Mouse (Mus musculus): ENCODE results near the gene Accs. TPM values are rescaled to one million over a fixed set of nuclear protein-coding genes. Genes with fewer than 3 reads are reported as not detected.

The Accs gene
- total and polyA plus RNA-seq, 3 experiments = 4.1 to 10.7 (median 4.5) TPM

- intact Hi-C loops (cut with DNase I) = no loop called here
- no peaks in the 10 kb centered on the region for H3K4me1 ChIP-seq (ENCODE audit: control insufficient read depth, insufficient read depth, low read length)
- H3K4me3 ChIP-seq = no peak within 1 kb of the TSS
- H3K36me3 ChIP-seq (ENCODE audit: control insufficient read depth, insufficient read depth, low read length) = no peaks in the 10 kb centered on the region
- H3K27ac ChIP-seq = no peak within 1 kb of the TSS
- TF ChIP-seq POLR2A (IDR thresholded peaks at IDR 0.05; ENCODE audit: insufficient read depth, low read depth, low read length) = no peak
- no peak for TF ChIP-seq CTCF (IDR thresholded peaks at IDR 0.05)
- TF ChIP-seq EP300 (IDR thresholded peaks at IDR 0.05; ENCODE audit: insufficient read depth, low read depth, low read length) = no peak
- WGBS = 62% methylated on average over 7 of the region's 7 CpGs
- H3K27me3 ChIP-seq (ENCODE audit: control insufficient read depth, insufficient read depth, low read length) = no peaks in the 10 kb centered on the region; the same call in 1 of the 2 replicates
- DNase-seq = no peak
- no peak within 1 kb of the TSS for H3K9ac ChIP-seq (ENCODE audit: low read depth, low read length)
- no peaks in the 10 kb centered on the region for H3K79me2 ChIP-seq (replicated peaks; ENCODE audit: control insufficient read depth, insufficient read depth, low read length)
Observed at GRCm38 (mm10) chr2:93869107-93869600, 19.4 kb upstream of the Accs start, which contains the start of gene Accsl. TSS of gene Accsl (minus strand) at chr2:93869157.

GRCm38 (mm10) chr2:93868566-93868965 is 18.8 kb upstream of the Accs start:
- no peak overlapping the region for H3K9ac ChIP-seq (ENCODE audit: low read depth, low read length)
- no peak for DNase-seq
- no peaks in the 10 kb centered on the region for H3K36me3 ChIP-seq (ENCODE audit: control insufficient read depth, insufficient read depth, low read length)
- H3K27ac ChIP-seq = no peak overlapping the region
- no peaks in the 10 kb centered on the region; the same call in 1 of the 2 replicates for H3K27me3 ChIP-seq (ENCODE audit: control insufficient read depth, insufficient read depth, low read length)
- H3K4me1 ChIP-seq (ENCODE audit: control insufficient read depth, insufficient read depth, low read length) = no peaks in the 10 kb centered on the region
- WGBS = 78% methylated on average over 11 of the region's 11 CpGs
- H3K4me3 ChIP-seq = no peak overlapping the region
- TF ChIP-seq CTCF (IDR thresholded peaks at IDR 0.05) (no peak), EP300 (IDR thresholded peaks at IDR 0.05; ENCODE audit: insufficient read depth, low read depth, low read length) (no peak), POLR2A (IDR thresholded peaks at IDR 0.05; ENCODE audit: insufficient read depth, low read depth, low read length) (no peak)
- no peaks in the 10 kb centered on the region for H3K79me2 ChIP-seq (replicated peaks; ENCODE audit: control insufficient read depth, insufficient read depth, low read length)
- intact Hi-C loops (cut with DNase I) = no loop called here

GRCm38 (mm10) chr2:93863229-93863628 is 13.5 kb upstream of the Accs start:
- no peaks in the 10 kb centered on the region for H3K36me3 ChIP-seq (ENCODE audit: control insufficient read depth, insufficient read depth, low read length)
- no peak overlapping the region for H3K4me3 ChIP-seq
- TF ChIP-seq EP300 (IDR thresholded peaks at IDR 0.05; ENCODE audit: insufficient read depth, low read depth, low read length) (no peak), POLR2A (IDR thresholded peaks at IDR 0.05; ENCODE audit: insufficient read depth, low read depth, low read length) (no peak), CTCF (IDR thresholded peaks at IDR 0.05) (no peak)
- H3K27me3 ChIP-seq (ENCODE audit: control insufficient read depth, insufficient read depth, low read length) = no peaks in the 10 kb centered on the region; the same call in 1 of the 2 replicates
- no peaks in the 10 kb centered on the region for H3K4me1 ChIP-seq (ENCODE audit: control insufficient read depth, insufficient read depth, low read length)
- no peak overlapping the region for H3K27ac ChIP-seq
- intact Hi-C loops (cut with DNase I) = no loop called here
- no peak for DNase-seq
- H3K9ac ChIP-seq (ENCODE audit: low read depth, low read length) = no peak overlapping the region
- WGBS = 69% methylated on average over 4 of the region's 4 CpGs
- no peaks in the 10 kb centered on the region for H3K79me2 ChIP-seq (replicated peaks; ENCODE audit: control insufficient read depth, insufficient read depth, low read length)

- no peak for DNase-seq
- Histone ChIP-seq H3K79me2 (replicated peaks; ENCODE audit: control insufficient read depth, insufficient read depth, low read length) (no peaks in the 10 kb centered on the region), H3K9ac (ENCODE audit: low read depth, low read length) (no peak overlapping the region), H3K4me1 (ENCODE audit: control insufficient read depth, insufficient read depth, low read length) (no peaks in the 10 kb centered on the region), H3K27me3 (ENCODE audit: control insufficient read depth, insufficient read depth, low read length) (no peaks in the 10 kb centered on the region), H3K36me3 (ENCODE audit: control insufficient read depth, insufficient read depth, low read length) (no peaks in the 10 kb centered on the region), H3K4me3 (no peak overlapping the region), H3K27ac (no peak overlapping the region)
- no peak for TF ChIP-seq CTCF (IDR thresholded peaks at IDR 0.05)
- no peak for TF ChIP-seq POLR2A (IDR thresholded peaks at IDR 0.05; ENCODE audit: insufficient read depth, low read depth, low read length)
- no peak for TF ChIP-seq EP300 (IDR thresholded peaks at IDR 0.05; ENCODE audit: insufficient read depth, low read depth, low read length)
- intact Hi-C loops (cut with DNase I) = no loop called here
- 70% methylated on average over 12 of the region's 12 CpGs for WGBS
Observed at GRCm38 (mm10) chr2:93858845-93859244, 9.1 kb upstream of the Accs start.

- Histone ChIP-seq H3K27ac (no peak overlapping the region), H3K79me2 (replicated peaks; ENCODE audit: control insufficient read depth, insufficient read depth, low read length) (no peaks in the 10 kb centered on the region), H3K9ac (ENCODE audit: low read depth, low read length) (no peak overlapping the region), H3K4me3 (no peak overlapping the region), H3K36me3 (ENCODE audit: control insufficient read depth, insufficient read depth, low read length) (no peaks in the 10 kb centered on the region), H3K27me3 (ENCODE audit: control insufficient read depth, insufficient read depth, low read length) (no peaks in the 10 kb centered on the region), H3K4me1 (ENCODE audit: control insufficient read depth, insufficient read depth, low read length) (peaks cover 2% of the 10 kb centered on the region; the same call in 1 of the 2 replicates)
- intact Hi-C loops (cut with DNase I) = no loop called here
- TF ChIP-seq CTCF (IDR thresholded peaks at IDR 0.05) (no peak), EP300 (IDR thresholded peaks at IDR 0.05; ENCODE audit: insufficient read depth, low read depth, low read length) (no peak), POLR2A (IDR thresholded peaks at IDR 0.05; ENCODE audit: insufficient read depth, low read depth, low read length) (no peak)
- WGBS = 79% methylated on average over 1 of the region's 1 CpGs
- no peak for DNase-seq
Observed at GRCm38 (mm10) chr2:93851303-93851702, 1.6 kb upstream of the Accs start.

GRCm38 (mm10) chr2:93850317-93850944 is 688 bp upstream of the Accs start:
- H3K27me3 ChIP-seq (ENCODE audit: control insufficient read depth, insufficient read depth, low read length) = no peaks in the 10 kb centered on the region
- no peak overlapping the region for H3K9ac ChIP-seq (ENCODE audit: low read depth, low read length)
- no peak for DNase-seq
- no peak overlapping the region for H3K27ac ChIP-seq
- no peak overlapping the region for H3K4me3 ChIP-seq
- no peaks in the 10 kb centered on the region for H3K79me2 ChIP-seq (replicated peaks; ENCODE audit: control insufficient read depth, insufficient read depth, low read length)
- H3K36me3 ChIP-seq (ENCODE audit: control insufficient read depth, insufficient read depth, low read length) = no peaks in the 10 kb centered on the region
- peaks cover 2% of the 10 kb centered on the region; the same call in 1 of the 2 replicates for H3K4me1 ChIP-seq (ENCODE audit: control insufficient read depth, insufficient read depth, low read length)
- TF ChIP-seq CTCF (IDR thresholded peaks at IDR 0.05) (no peak), POLR2A (IDR thresholded peaks at IDR 0.05; ENCODE audit: insufficient read depth, low read depth, low read length) (no peak), EP300 (IDR thresholded peaks at IDR 0.05; ENCODE audit: insufficient read depth, low read depth, low read length) (no peak)
- intact Hi-C loops (cut with DNase I) = no loop called here
- WGBS = 39% methylated on average over 13 of the region's 13 CpGs
